Mouse (Mus musculus) lung, adult 2 months (tissue): ENCODE measurements at regions not wholly inside any gene's neighbourhood (a gene's known extent, or its start where the extent isn't known, plus 50 kb on each side); places are given as distances from the start of the nearest gene placed in this dataset.
A peak's percentile ranks its signal among the peaks of the same experiment; 100 is the strongest.

ENCODE experiments used
- DNase-seq: peaks from one replicate; pipeline ENCODE4 v3.0.0; 2022
- H3K4me1 ChIP-seq: fragments of 200-500 bp; 2 replicates; pipeline ENCODE4 v1.6.1; 2011; ENCODE audit warnings: low read length; ENCODE audit not compliant: control insufficient read depth, insufficient read depth
- H3K4me3 ChIP-seq: fragments of 200-500 bp; replicated peaks from 2 replicates; pipeline ENCODE3; 2011; ENCODE audit warnings: low read depth, mild to moderate bottlenecking, control low read depth, low read length; ENCODE audit errors: extremely low read depth
- CTCF ChIP-seq: fragments of 200-500 bp; IDR thresholded peaks from 2 replicates; pipeline ENCODE4 v1.5.1; 2011; ENCODE audit warnings: mild to moderate bottlenecking, low read length, control low read depth; ENCODE audit not compliant: insufficient read depth
- POLR2A ChIP-seq: fragments of 200-500 bp; IDR thresholded peaks from 2 replicates; pipeline ENCODE4 v1.6.1; 2011; ENCODE audit warnings: low read depth, mild to moderate bottlenecking, control low read depth, low read length, borderline replicate concordance; ENCODE audit errors: extremely low read depth
- WGBS: fragments of 180-500 bp; shearing (Covaris S2); methylation state at CpG from one replicate; pipeline ENCODE4 v1.1.7; 2018; 5-methylcytosine and 5-hydroxymethylcytosine counted together

- Histone ChIP-seq H3K4me3 (no peak overlapping the region), H3K4me1 (no peaks in the 10 kb centered on the region)
- DNase-seq = peak; percentile 31
- TF ChIP-seq CTCF (peak; percentile 68), POLR2A (no peak)
- 4% methylated on average over 16 of the region's 16 CpGs for WGBS
Observed at GRCm38 (mm10) chr5:102206953-102207352, 137.2 kb upstream of the Wdfy3 start.

GRCm38 (mm10) chr5:102213145-102213544 lies 143.4 kb upstream of the Wdfy3 start:
- DNase-seq = peak; percentile 28
- 61% methylated on average over 6 of the region's 6 CpGs for WGBS

GRCm38 (mm10) chr5:102227131-102227530 lies 157.4 kb upstream of the Wdfy3 start:
- WGBS = 36% methylated on average over 6 of the region's 6 CpGs
- no peak overlapping the region for H3K4me3 ChIP-seq
- H3K4me1 ChIP-seq = no peaks in the 10 kb centered on the region
- DNase-seq = no peak
- no peak for TF ChIP-seq POLR2A

More at GRCm38 (mm10) chr5:102213145-102213544, 143.4 kb upstream of the Wdfy3 start:
- no peaks in the 10 kb centered on the region for H3K4me1 ChIP-seq
- no peak overlapping the region for H3K4me3 ChIP-seq
- TF ChIP-seq CTCF (peak; percentile 37; the same call in 1 of the 2 replicates), POLR2A (no peak)

GRCm38 (mm10) chr5:102242614-102243013 lies 172.9 kb upstream of the Wdfy3 start:
- DNase-seq = no peak
- no peak overlapping the region for H3K4me3 ChIP-seq
- no peak for TF ChIP-seq POLR2A
- TF ChIP-seq CTCF = no peak
- WGBS = 77% methylated on average over 5 of the region's 5 CpGs
- H3K4me1 ChIP-seq = no peaks in the 10 kb centered on the region

GRCm38 (mm10) chr5:102244706-102245105 lies 175.0 kb upstream of the Wdfy3 start:
- Histone ChIP-seq H3K4me1 (no peaks in the 10 kb centered on the region), H3K4me3 (no peak overlapping the region)
- DNase-seq = no peak
- TF ChIP-seq POLR2A (no peak), CTCF (no peak)
- 65% methylated on average over 6 of the region's 6 CpGs for WGBS

- WGBS = 80% methylated on average over 5 of the region's 5 CpGs
- no peaks in the 10 kb centered on the region for H3K4me1 ChIP-seq
- TF ChIP-seq POLR2A (no peak), CTCF (no peak)
- no peak for DNase-seq
- H3K4me3 ChIP-seq = no peak overlapping the region
Observed at GRCm38 (mm10) chr5:102248747-102249146, 179.0 kb upstream of the Wdfy3 start.

GRCm38 (mm10) chr5:102251076-102251475 lies 181.4 kb upstream of the Wdfy3 start:
- TF ChIP-seq POLR2A (no peak), CTCF (no peak)
- no peak for DNase-seq
- no peak overlapping the region for H3K4me3 ChIP-seq
- 82% methylated on average over 7 of the region's 7 CpGs for WGBS
- H3K4me1 ChIP-seq = no peaks in the 10 kb centered on the region

GRCm38 (mm10) chr5:102253786-102254185 lies 184.1 kb upstream of the Wdfy3 start:
- no peak for DNase-seq
- Histone ChIP-seq H3K4me1 (no peaks in the 10 kb centered on the region), H3K4me3 (no peak overlapping the region)
- WGBS = 47% methylated on average over 2 of the region's 2 CpGs
- TF ChIP-seq POLR2A (no peak), CTCF (no peak)

- WGBS = 68% methylated on average over 2 of the region's 2 CpGs
- TF ChIP-seq CTCF (no peak), POLR2A (no peak)
Observed at GRCm38 (mm10) chr5:102257104-102257503, 187.4 kb upstream of the Wdfy3 start.

GRCm38 (mm10) chr5:102261621-102262020 lies 191.9 kb upstream of the Wdfy3 start:
- DNase-seq = no peak
- no peak overlapping the region for H3K4me3 ChIP-seq
- TF ChIP-seq CTCF (no peak), POLR2A (no peak)
- no peaks in the 10 kb centered on the region for H3K4me1 ChIP-seq
- 67% methylated on average over 5 of the region's 5 CpGs for WGBS

More at GRCm38 (mm10) chr5:102257104-102257503, 187.4 kb upstream of the Wdfy3 start:
- H3K4me1 ChIP-seq = no peaks in the 10 kb centered on the region
- no peak overlapping the region for H3K4me3 ChIP-seq
- no peak for DNase-seq

- DNase-seq = no peak
- WGBS = 57% methylated on average over 11 of the region's 11 CpGs
Observed at GRCm38 (mm10) chr5:102266451-102266850, 196.7 kb upstream of the Wdfy3 start.

GRCm38 (mm10) chr5:102267150-102267549 lies 197.4 kb upstream of the Wdfy3 start:
- DNase-seq = no peak
- TF ChIP-seq CTCF (no peak), POLR2A (no peak)
- no peaks in the 10 kb centered on the region for H3K4me1 ChIP-seq
- no peak overlapping the region for H3K4me3 ChIP-seq
- whole genome bisulfite sequencing = 67% methylated on average over 3 of the region's 3 CpGs

More at GRCm38 (mm10) chr5:102266451-102266850, 196.7 kb upstream of the Wdfy3 start:
- no peaks in the 10 kb centered on the region for H3K4me1 ChIP-seq
- no peak overlapping the region for H3K4me3 ChIP-seq
- TF ChIP-seq POLR2A (no peak), CTCF (no peak)
